Mouse (Mus musculus): Measurements from ENCODE around the gene Capg. TPM values are rescaled to one million over a fixed set of nuclear protein-coding genes. Genes with fewer than 3 reads are reported as not detected.

Gene Capg
- total RNA-seq, 1 experiment from 2014 or later: 56.4 TPM

- ATAC-seq (replicated peaks; ENCODE audit: low read depth, poor library complexity, severe bottlenecking): no peak
Observed at GRCm38 (mm10) chr6:72565506-72565905, 21.3 kb downstream of the Capg start.

- ATAC-seq (replicated peaks; ENCODE audit: low read depth, poor library complexity, severe bottlenecking): peak; percentile 98
Observed at GRCm38 (mm10) chr6:72566044-72566443, 21.9 kb downstream of the Capg start.

GRCm38 (mm10) chr6:72567508-72567907 is 23.3 kb downstream of the Capg start:
- ATAC-seq (replicated peaks; ENCODE audit: low read depth, poor library complexity, severe bottlenecking): no peak

DNA sequence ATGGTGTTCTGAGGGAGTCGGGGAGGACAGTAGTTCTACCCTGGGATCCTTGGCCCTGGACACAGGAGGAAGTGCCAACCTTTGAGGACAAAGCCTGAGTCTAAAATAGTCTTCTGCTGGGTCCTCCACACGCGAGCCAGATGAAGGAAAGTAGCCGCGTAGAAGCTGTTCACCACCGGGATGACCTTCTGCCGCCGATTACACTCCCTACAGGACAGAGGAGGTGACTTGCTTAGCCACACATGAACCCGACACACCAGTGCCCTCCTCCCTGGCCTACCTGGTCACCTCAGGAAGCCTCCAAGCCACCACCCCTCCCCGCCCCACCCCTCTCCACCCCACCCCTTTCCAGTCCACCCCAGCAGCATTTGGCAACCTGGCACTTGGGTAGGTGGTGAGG is 24.5 kb downstream of the Capg start:
- ATAC-seq (replicated peaks; ENCODE audit: low read depth, poor library complexity, severe bottlenecking): no peak

DNA sequence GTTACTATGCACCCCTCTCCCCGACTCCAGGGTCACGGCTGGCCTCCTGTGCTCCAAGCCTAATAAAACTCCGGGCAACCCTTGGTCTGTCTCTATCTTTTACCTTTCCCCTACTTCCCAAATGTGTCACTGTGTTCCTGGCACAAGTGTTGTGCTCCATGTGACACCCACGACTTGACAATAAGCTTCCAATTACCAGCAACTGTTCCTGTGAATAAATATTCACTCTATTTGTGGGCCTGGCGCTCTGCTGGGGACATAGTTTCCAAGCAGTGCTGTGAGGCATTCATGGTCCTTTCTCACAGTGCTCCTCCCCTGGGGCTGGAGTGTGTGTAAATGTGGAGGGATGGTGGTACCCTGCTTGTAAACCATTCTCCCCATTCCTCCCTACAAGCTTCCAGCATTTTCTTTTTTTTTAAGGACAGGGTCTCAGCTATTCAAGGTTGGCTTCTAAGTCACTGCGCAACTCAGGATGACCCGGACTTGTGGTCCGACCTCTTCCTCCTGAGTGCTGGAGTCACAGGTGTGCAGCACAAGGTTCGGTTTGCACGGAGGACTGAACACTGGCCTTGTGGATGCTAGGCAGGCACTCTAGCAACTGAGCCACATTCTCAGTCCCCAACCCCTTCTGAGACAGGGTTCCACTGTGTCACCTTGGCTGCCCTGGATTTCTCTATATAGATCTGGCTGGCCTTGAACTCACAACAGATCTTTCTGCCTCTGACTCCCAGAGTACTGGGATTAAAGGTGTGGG is 26.6 kb downstream of the Capg start:
- ATAC-seq (replicated peaks; ENCODE audit: low read depth, poor library complexity, severe bottlenecking): no peak

- no peak for ATAC-seq (replicated peaks; ENCODE audit: low read depth, poor library complexity, severe bottlenecking)
Observed at GRCm38 (mm10) chr6:72571826-72572225, 27.6 kb downstream of the Capg start.

DNA sequence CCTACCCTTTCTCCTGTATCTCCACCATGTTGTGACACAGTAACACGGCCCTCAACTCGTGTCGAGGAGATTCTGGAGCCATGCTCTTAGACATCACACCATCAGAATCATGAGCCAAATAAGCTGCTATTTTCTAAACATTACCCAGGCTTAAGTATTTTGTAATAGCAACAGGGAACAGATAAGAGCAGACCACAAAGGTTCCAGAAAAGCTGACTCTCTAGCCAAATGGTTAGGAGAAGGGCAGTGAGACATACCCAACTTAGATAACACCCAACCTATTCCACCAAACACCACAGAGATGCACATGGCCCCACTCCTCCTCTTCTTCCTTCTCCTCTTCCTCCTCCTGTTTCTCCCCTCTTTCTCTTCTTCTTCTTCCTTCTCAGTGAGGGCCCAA is 31.9 kb downstream of the Capg start:
- no peak for ATAC-seq (replicated peaks; ENCODE audit: low read depth, poor library complexity, severe bottlenecking)

GRCm38 (mm10) chr6:72581625-72582382 is 37.6 kb downstream of the Capg start:
- ATAC-seq (replicated peaks; ENCODE audit: low read depth, poor library complexity, severe bottlenecking): peak; percentile 62

- ATAC-seq (replicated peaks; ENCODE audit: low read depth, poor library complexity, severe bottlenecking): no peak
Observed at GRCm38 (mm10) chr6:72583211-72583839, 39.1 kb downstream of the Capg start.

DNA sequence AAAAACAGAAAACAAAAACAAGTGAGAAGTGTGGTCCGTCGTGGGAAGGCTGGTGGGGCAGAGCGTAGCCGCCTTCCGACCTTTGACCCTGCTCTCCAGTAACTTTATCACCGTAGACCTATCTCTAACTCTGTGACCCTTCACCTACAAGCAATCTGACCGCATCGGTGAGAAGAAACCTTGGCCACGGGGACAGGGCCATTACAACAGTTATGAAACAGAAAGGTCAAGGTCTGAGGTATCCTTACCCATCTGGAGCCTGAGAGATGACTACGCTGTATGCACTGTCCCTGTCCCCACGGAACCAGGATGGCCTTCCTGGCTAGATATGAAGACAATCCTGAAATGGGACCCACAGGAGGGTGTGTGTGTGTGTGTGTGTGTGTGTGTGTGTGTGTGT is 40.0 kb downstream of the Capg start:
- ATAC-seq (replicated peaks; ENCODE audit: low read depth, poor library complexity, severe bottlenecking): no peak

DNA sequence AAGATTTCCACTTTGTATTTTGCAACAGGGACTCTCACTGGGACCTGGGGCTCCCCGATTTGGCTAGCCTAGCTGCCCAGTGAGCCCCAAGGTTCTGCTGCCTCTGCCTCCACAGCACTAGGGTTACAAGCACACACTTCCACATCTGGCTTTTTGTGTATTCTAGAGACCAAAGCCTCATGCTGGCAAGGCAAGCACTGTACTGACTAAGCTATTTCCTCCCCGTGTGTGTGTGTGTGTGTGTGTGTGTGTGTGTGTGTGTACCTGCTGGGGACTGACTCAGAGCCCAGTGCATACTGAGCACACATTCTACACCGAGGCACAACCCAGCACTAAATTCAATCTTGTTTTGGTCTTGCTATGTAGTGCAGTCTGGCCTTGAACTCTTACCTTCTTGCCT is 42.5 kb downstream of the Capg start:
- no peak for ATAC-seq (replicated peaks; ENCODE audit: low read depth, poor library complexity, severe bottlenecking)

DNA sequence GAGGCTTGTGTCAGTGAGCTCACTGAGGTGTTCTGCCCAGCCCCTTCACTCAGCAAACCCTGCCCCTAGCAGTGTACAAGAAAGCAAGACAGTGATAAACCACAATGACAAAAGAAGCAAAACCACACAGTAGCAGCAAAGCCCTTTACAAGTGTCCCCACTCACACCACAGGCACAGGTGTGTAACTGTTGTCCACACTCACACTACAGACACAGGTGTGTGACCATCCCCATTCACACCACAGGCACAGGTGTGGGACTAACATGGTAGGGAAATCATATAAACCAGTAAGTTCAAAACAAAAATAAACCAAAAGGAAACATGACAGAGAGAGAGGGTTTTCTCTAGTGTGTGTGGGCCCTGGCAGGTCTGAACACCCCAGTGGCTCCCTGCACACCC is 44.1 kb downstream of the Capg start:
- ATAC-seq (replicated peaks; ENCODE audit: low read depth, poor library complexity, severe bottlenecking): no peak

- ATAC-seq (replicated peaks; ENCODE audit: low read depth, poor library complexity, severe bottlenecking): no peak
Observed at GRCm38 (mm10) chr6:72590111-72590510, 45.9 kb downstream of the Capg start.

GRCm38 (mm10) chr6:72593011-72593803 is 49.0 kb downstream of the Capg start:
- no peak for ATAC-seq (replicated peaks; ENCODE audit: low read depth, poor library complexity, severe bottlenecking)

DNA sequence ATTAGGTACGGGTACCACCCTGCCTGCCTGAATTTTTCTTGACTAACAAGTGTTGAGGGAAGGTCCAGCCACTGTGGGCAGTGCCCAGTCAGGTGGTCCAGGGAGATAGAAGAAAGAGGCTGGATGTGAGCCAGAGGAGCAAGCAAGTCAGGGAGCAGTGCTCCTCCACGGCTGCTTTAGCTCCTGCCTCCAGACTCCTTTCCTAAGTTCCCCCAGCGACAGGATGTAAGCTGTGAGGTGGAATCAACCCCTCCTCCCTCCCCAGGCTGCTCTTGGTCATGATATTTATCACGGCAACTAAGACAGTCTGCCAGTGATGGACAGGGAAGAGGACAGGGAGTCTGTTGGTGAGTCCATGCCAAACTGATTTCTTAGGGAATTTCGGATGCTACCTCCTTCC is 49.7 kb downstream of the Capg start:
- no peak for ATAC-seq (replicated peaks; ENCODE audit: low read depth, poor library complexity, severe bottlenecking)

GRCm38 (mm10) chr6:72597083-72597874 is 53.1 kb downstream of the Capg start:
- ATAC-seq (replicated peaks; ENCODE audit: low read depth, poor library complexity, severe bottlenecking): no peak

GRCm38 (mm10) chr6:72597956-72598753 is 54.0 kb downstream of the Capg start, which contains the start of the genes Elmod3 and Retsat:
Gene Elmod3 (minus strand): TSS chr6:72598413.
Gene Retsat (plus strand): TSS chr6:72598475.
- ATAC-seq (replicated peaks; ENCODE audit: low read depth, poor library complexity, severe bottlenecking): peak; percentile 86

DNA sequence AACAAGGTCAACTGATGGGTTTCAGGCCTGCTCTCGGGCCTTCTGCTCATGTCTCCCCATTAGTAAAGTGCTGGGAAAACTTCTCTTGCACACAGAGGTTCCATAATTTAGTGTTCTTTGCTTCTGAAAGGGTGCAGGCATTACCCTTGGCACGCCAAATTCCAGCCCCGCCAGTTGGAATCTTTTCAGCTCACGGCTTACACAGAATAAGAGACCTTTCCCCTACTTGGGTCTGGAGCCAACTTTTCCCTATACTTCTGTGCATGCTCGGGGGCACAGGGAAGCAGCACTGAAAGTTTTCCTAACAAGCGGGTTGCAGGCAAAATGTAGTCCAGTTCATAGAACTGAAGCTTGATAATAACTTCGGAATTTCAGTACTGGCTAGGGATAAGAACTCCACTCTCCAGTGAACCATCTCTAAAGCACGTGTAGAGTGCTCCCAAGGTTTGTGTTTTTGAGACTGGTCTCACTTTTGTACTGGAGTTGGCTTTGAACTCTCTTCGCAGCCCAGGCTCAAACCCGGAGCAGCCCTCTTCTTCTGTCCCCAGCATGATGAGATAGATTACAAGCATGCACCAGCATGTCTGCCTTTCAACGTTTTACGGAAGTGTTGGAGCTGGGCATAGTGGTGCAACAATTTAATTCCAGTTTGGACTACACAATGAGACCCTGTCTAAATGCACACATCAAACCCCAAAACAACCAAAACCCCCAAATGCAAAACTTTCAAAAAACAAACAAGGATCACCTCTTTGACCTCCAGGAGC is 54.8 kb downstream of the Capg start:
- no peak for ATAC-seq (replicated peaks; ENCODE audit: low read depth, poor library complexity, severe bottlenecking)
